Mouse (Mus musculus) ES-Bruce4 (cell line): ENCODE results near the gene Ercc6l. TPM values are rescaled to one million over a fixed set of nuclear protein-coding genes. Genes with fewer than 3 reads are reported as not detected.

ENCODE experiments used
- H3K27ac ChIP-seq: 2 replicates; pipeline ENCODE4 v1.5.1; 2012; ENCODE audit warnings: low read length, inconsistent platforms; ENCODE audit not compliant: insufficient read depth
- H3K27me3 ChIP-seq: 2 replicates; pipeline ENCODE4 v1.6.1; 2012; ENCODE audit warnings: mild to moderate bottlenecking, low read length, inconsistent platforms; ENCODE audit not compliant: control insufficient read depth, poor library complexity, insufficient read depth, severe bottlenecking
- H3K36me3 ChIP-seq: 2 replicates; pipeline ENCODE4 v1.6.1; 2012; ENCODE audit warnings: inconsistent platforms, mild to moderate bottlenecking, low read length, moderate library complexity; ENCODE audit not compliant: control insufficient read depth, poor library complexity, insufficient read depth, severe bottlenecking
- H3K4me1 ChIP-seq: one replicate; pipeline ENCODE4 v1.8.1; 2011; ENCODE audit warnings: low read length; ENCODE audit not compliant: control insufficient read depth, insufficient read depth
- H3K4me3 ChIP-seq: 2 replicates; pipeline ENCODE4 v1.5.1; 2011; ENCODE audit warnings: low read depth, mild to moderate bottlenecking, low read length
- H3K9ac ChIP-seq: 2 replicates; pipeline ENCODE4 v1.6.1; 2012; ENCODE audit warnings: low read depth, mild to moderate bottlenecking, inconsistent platforms; ENCODE audit not compliant: poor library complexity, severe bottlenecking
- H3K9me3 ChIP-seq: replicated peaks from 2 replicates; pipeline ENCODE4 v1.6.1; 2012; ENCODE audit warnings: mild to moderate bottlenecking, low read length, inconsistent platforms; ENCODE audit not compliant: control insufficient read depth, poor library complexity, insufficient read depth, severe bottlenecking
- CTCF ChIP-seq: IDR thresholded peaks from one replicate; pipeline ENCODE4 v1.8.1; 2011; ENCODE audit warnings: low read depth, low read length
- EP300 ChIP-seq: IDR thresholded peaks from 2 replicates; pipeline ENCODE4 v1.6.1; 2011; ENCODE audit warnings: low read depth, low read length; ENCODE audit not compliant: insufficient read depth
- POLR2A ChIP-seq: IDR thresholded peaks from one replicate; pipeline ENCODE4 v1.8.1; 2011; ENCODE audit warnings: low read length; ENCODE audit not compliant: insufficient read depth
- polyA plus RNA-seq: library from polyadenylated mRNA; stranded (reverse); fragments of >200 nt; gene quantifications from 2 replicates; pipeline ENCODE4 v1.2.4, GENCODE M21; 2011; ENCODE audit warnings: low read depth; ENCODE audit not compliant: missing spikeins, insufficient read depth, insufficient read length

The Ercc6l gene
- polyA plus RNA-seq, 1 experiment = 22.3 TPM

- Histone ChIP-seq H3K9ac (no peak overlapping the region), H3K4me1 (no peaks in the 10 kb centered on the region), H3K27me3 (no peaks in the 10 kb centered on the region), H3K36me3 (no peaks in the 10 kb centered on the region), H3K9me3 (no peaks in the 10 kb centered on the region), H3K4me3 (no peak overlapping the region), H3K27ac (0 out of 2 replicates have a peak overlapping the region, but pooled peaks have one; percentile 31)
- TF ChIP-seq CTCF (no peak), EP300 (no peak), POLR2A (no peak)
Measured at GRCm38 (mm10) chrX:102166521-102166920, 9.6 kb upstream of the Ercc6l start.

- Histone ChIP-seq H3K36me3 (no peaks in the 10 kb centered on the region), H3K9me3 (no peaks in the 10 kb centered on the region), H3K9ac (no peak overlapping the region), H3K27ac (no peak overlapping the region), H3K4me1 (no peaks in the 10 kb centered on the region), H3K4me3 (no peak overlapping the region), H3K27me3 (no peaks in the 10 kb centered on the region)
- no peak for TF ChIP-seq CTCF
- no peak for TF ChIP-seq POLR2A
- TF ChIP-seq EP300 = no peak
Measured at GRCm38 (mm10) chrX:102163529-102163928, 6.6 kb upstream of the Ercc6l start.

GRCm38 (mm10) chrX:102163096-102163495, 6.2 kb upstream of the Ercc6l start:
- TF ChIP-seq EP300 (no peak), POLR2A (no peak), CTCF (no peak)
- Histone ChIP-seq H3K4me1 (no peaks in the 10 kb centered on the region), H3K4me3 (no peak overlapping the region)

GRCm38 (mm10) chrX:102160528-102160927, 3.6 kb upstream of the Ercc6l start:
- no peaks in the 10 kb centered on the region for H3K27me3 ChIP-seq
- no peak overlapping the region for H3K9ac ChIP-seq
- H3K9me3 ChIP-seq = no peaks in the 10 kb centered on the region
- TF ChIP-seq CTCF (no peak), EP300 (no peak), POLR2A (no peak)
- no peak overlapping the region for H3K4me3 ChIP-seq
- no peaks in the 10 kb centered on the region for H3K36me3 ChIP-seq
- no peaks in the 10 kb centered on the region for H3K4me1 ChIP-seq
- H3K27ac ChIP-seq = no peak overlapping the region

More at GRCm38 (mm10) chrX:102163096-102163495, 6.2 kb upstream of the Ercc6l start:
- Histone ChIP-seq H3K9ac (no peak overlapping the region), H3K27me3 (no peaks in the 10 kb centered on the region), H3K27ac (no peak overlapping the region), H3K36me3 (no peaks in the 10 kb centered on the region), H3K9me3 (no peaks in the 10 kb centered on the region)

GRCm38 (mm10) chrX:102159778-102160177, 2.9 kb upstream of the Ercc6l start:
- H3K4me3 ChIP-seq = no peak overlapping the region
- TF ChIP-seq POLR2A = no peak
- peak; percentile 27 for TF ChIP-seq CTCF
- H3K4me1 ChIP-seq = no peaks in the 10 kb centered on the region

GRCm38 (mm10) chrX:102157423-102157791, 516 bp upstream of the Ercc6l start:
- Histone ChIP-seq H3K4me3 (peak overlapping the region; percentile 75), H3K9me3 (no peaks in the 10 kb centered on the region), H3K4me1 (no peaks in the 10 kb centered on the region), H3K27ac (peak overlapping the region; percentile 35), H3K27me3 (no peaks in the 10 kb centered on the region), H3K9ac (peak overlapping the region; percentile 63), H3K36me3 (no peaks in the 10 kb centered on the region)
- TF ChIP-seq CTCF = no peak
- TF ChIP-seq EP300 = no peak
- TF ChIP-seq POLR2A = no peak

More at GRCm38 (mm10) chrX:102159778-102160177, 2.9 kb upstream of the Ercc6l start:
- H3K27ac ChIP-seq = no peak overlapping the region
- no peaks in the 10 kb centered on the region for H3K27me3 ChIP-seq
- no peaks in the 10 kb centered on the region for H3K9me3 ChIP-seq
- no peaks in the 10 kb centered on the region for H3K36me3 ChIP-seq
- no peak overlapping the region for H3K9ac ChIP-seq

GRCm38 (mm10) chrX:102141157-102141556, 15.7 kb downstream of the Ercc6l start:
- TF ChIP-seq POLR2A (no peak), EP300 (no peak), CTCF (no peak)

More at GRCm38 (mm10) chrX:102141157-102141556, 15.7 kb downstream of the Ercc6l start:
- no peak overlapping the region for H3K27ac ChIP-seq
- no peaks in the 10 kb centered on the region for H3K4me1 ChIP-seq
- H3K4me3 ChIP-seq = no peak overlapping the region
- peaks cover 11% of the 10 kb centered on the region for H3K9me3 ChIP-seq
- no peak overlapping the region for H3K9ac ChIP-seq
- no peaks in the 10 kb centered on the region for H3K27me3 ChIP-seq
- H3K36me3 ChIP-seq = peaks cover 28% of the 10 kb centered on the region
